Mouse (Mus musculus): ENCODE measurements around the gene Abca13.

DNA sequence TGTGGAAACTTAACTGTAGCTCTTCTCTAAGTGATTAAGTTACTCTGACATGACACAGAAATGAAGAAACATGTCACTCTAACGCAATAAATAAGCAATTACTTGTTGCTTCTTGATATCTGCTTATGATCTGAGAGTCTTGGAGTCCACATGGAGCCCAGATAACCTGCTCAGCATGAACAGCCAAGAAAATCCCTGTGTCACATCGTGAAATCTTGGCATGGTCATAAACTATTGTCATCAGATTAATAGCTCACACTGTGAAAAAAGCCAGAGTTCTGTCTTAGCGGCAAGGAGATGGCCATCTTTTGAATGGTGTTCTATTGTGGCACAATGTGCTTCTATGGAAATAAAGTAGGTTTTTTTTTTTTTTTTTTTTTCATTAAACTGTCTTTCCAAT, 336.8 kb downstream of the Abca13 start:
- TF ChIP-seq GABPA (IDR thresholded peaks at IDR 0.05; ENCODE audit: insufficient replicate concordance, low read depth, low read length) (no peak), USF1 (IDR thresholded peaks at IDR 0.05; ENCODE audit: low read depth, low read length) (no peak), CTCF (conservative IDR thresholded peaks at IDR 0.05 in 1 of 2, IDR thresholded peaks at IDR 0.05 in 1 of 2; ENCODE audit: low read depth in 2 of 2, low read length in 2 of 2) (no peak), POLR2A (IDR thresholded peaks at IDR 0.05; ENCODE audit: low read depth, low read length) (no peak), UBTF (IDR thresholded peaks at IDR 0.05; ENCODE audit: low read depth, low read length) (no peak), BHLHE40 (IDR thresholded peaks at IDR 0.05; ENCODE audit: low read depth, low read length) (no peak), POLR2AphosphoS2 (IDR thresholded peaks at IDR 0.05; ENCODE audit: low read depth, low read length) (no peak), MAZ (IDR thresholded peaks at IDR 0.05; ENCODE audit: low read depth, low read length) (no peak), ELF1 (IDR thresholded peaks at IDR 0.05; ENCODE audit: low read depth, low read length) (no peak)

Measured in CH12.LX (cell line).